Mouse (Mus musculus) hindbrain, embryonic 15.5 days (tissue): ENCODE data around the gene Tex9. TPM values are rescaled to one million over a fixed set of nuclear protein-coding genes. Genes with fewer than 3 reads are reported as not detected.
A peak's percentile ranks its signal among the peaks of the same experiment; 100 is the strongest.

Experiments
- ATAC-seq: fragments of 200-750 bp; cut with Nextera tagmentation; 2 replicates; pipeline ENCODE4 v1.8.0; 2017; ENCODE audit warnings: low read depth, moderate number of reproducible peaks, moderate TSS enrichment; ENCODE audit not compliant: low FRiP score
- H3K27ac ChIP-seq: fragments of 300-500 bp; sonication (generic); replicated peaks from 2 replicates; pipeline ENCODE4 v1.5.1; 2015; ENCODE audit warnings: mild to moderate bottlenecking, inconsistent platforms
- H3K27me3 ChIP-seq: fragments of 300-500 bp; sonication (generic); 2 replicates; pipeline ENCODE4 v1.6.1; 2015; ENCODE audit warnings: control low read depth, inconsistent platforms
- H3K36me3 ChIP-seq: fragments of 300-500 bp; sonication (generic); 2 replicates; pipeline ENCODE4 v1.6.1; 2015; ENCODE audit warnings: control low read depth, inconsistent platforms
- H3K4me1 ChIP-seq: fragments of 300-500 bp; sonication (generic); replicated peaks from 2 replicates; pipeline ENCODE4 v1.6.1; 2015; ENCODE audit warnings: control low read depth, inconsistent platforms
- H3K4me2 ChIP-seq: fragments of 300-500 bp; sonication (generic); 2 replicates; pipeline ENCODE4 v1.6.1; 2015; ENCODE audit warnings: moderate library complexity, mild to moderate bottlenecking, inconsistent platforms
- H3K4me3 ChIP-seq: fragments of 300-500 bp; sonication (generic); 2 replicates; pipeline ENCODE4 v1.5.1; 2015; ENCODE audit warnings: mild to moderate bottlenecking, inconsistent platforms
- H3K9ac ChIP-seq: fragments of 300-500 bp; sonication (generic); 2 replicates; pipeline ENCODE4 v1.6.1; 2015; ENCODE audit warnings: inconsistent platforms
- H3K9me3 ChIP-seq: fragments of 300-500 bp; sonication (generic); 2 replicates; pipeline ENCODE4 v1.6.1; 2016; ENCODE audit warnings: control low read depth, inconsistent platforms
- WGBS: fragments of 180-500 bp; shearing (Covaris S2); methylation state at CpG from one replicate; pipeline ENCODE4 v1.1.7; 2015; 5-methylcytosine and 5-hydroxymethylcytosine counted together
- polyA plus RNA-seq: library from polyadenylated mRNA; unstranded; fragments of >200 nt; fragmentation: Nextera tagmentation; extraction: Ambion mirVana; gene quantifications from 2 replicates; pipeline ENCODE4 v1.2.1, GENCODE M21; 2015

The Tex9 gene
- polyA plus RNA-seq, 1 experiment from 2014 or later, result 28.8 TPM

GRCm38 (mm10) chr9:72425300-72425850, 66.6 kb downstream of the Tex9 start:
- peak; percentile 39; the same call in 1 of the 2 replicates for ATAC-seq
- H3K27me3 ChIP-seq, result no peaks in the 10 kb centered on the region
- H3K9ac ChIP-seq, result no peak overlapping the region
- H3K9me3 ChIP-seq, result no peaks in the 10 kb centered on the region
- no peak overlapping the region for H3K4me3 ChIP-seq
- H3K27ac ChIP-seq, result peak overlapping the region; percentile 6
- 39% methylated on average over 11 of the region's 11 CpGs for WGBS
- H3K36me3 ChIP-seq, result no peaks in the 10 kb centered on the region
- H3K4me1 ChIP-seq, result peaks cover 36% of the 10 kb centered on the region
- H3K4me2 ChIP-seq, result peak overlapping the region; percentile 20

- WGBS, result 87% methylated on average over 2 of the region's 2 CpGs
- no peak for ATAC-seq
- no peak overlapping the region for H3K27ac ChIP-seq
Measured at GRCm38 (mm10) chr9:72422753-72423152, 69.3 kb downstream of the Tex9 start.

GRCm38 (mm10) chr9:72422284-72422683, 69.7 kb downstream of the Tex9 start:
- WGBS, result 28% methylated on average over 11 of the region's 11 CpGs
- Histone ChIP-seq H3K36me3 (no peaks in the 10 kb centered on the region), H3K4me3 (no peak overlapping the region), H3K4me2 (no peak overlapping the region), H3K27me3 (no peaks in the 10 kb centered on the region), H3K9ac (no peak overlapping the region), H3K4me1 (peaks cover 36% of the 10 kb centered on the region), H3K9me3 (no peaks in the 10 kb centered on the region), H3K27ac (peak overlapping the region; percentile 58)
- no peak for ATAC-seq

More at GRCm38 (mm10) chr9:72422753-72423152, 69.3 kb downstream of the Tex9 start:
- H3K27me3 ChIP-seq, result no peaks in the 10 kb centered on the region
- H3K9ac ChIP-seq, result no peak overlapping the region
- H3K4me1 ChIP-seq, result peaks cover 36% of the 10 kb centered on the region
- no peaks in the 10 kb centered on the region for H3K36me3 ChIP-seq
- no peaks in the 10 kb centered on the region for H3K9me3 ChIP-seq
- no peak overlapping the region for H3K4me2 ChIP-seq
- no peak overlapping the region for H3K4me3 ChIP-seq

- Histone ChIP-seq H3K9ac (no peak overlapping the region), H3K4me1 (peaks cover 26% of the 10 kb centered on the region), H3K36me3 (no peaks in the 10 kb centered on the region), H3K4me2 (no peak overlapping the region), H3K27ac (no peak overlapping the region), H3K9me3 (no peaks in the 10 kb centered on the region), H3K4me3 (no peak overlapping the region), H3K27me3 (no peaks in the 10 kb centered on the region)
- no peak for ATAC-seq
- 81% methylated on average over 3 of the region's 3 CpGs for WGBS
Measured at GRCm38 (mm10) chr9:72420490-72420889, 71.5 kb downstream of the Tex9 start.

DNA sequence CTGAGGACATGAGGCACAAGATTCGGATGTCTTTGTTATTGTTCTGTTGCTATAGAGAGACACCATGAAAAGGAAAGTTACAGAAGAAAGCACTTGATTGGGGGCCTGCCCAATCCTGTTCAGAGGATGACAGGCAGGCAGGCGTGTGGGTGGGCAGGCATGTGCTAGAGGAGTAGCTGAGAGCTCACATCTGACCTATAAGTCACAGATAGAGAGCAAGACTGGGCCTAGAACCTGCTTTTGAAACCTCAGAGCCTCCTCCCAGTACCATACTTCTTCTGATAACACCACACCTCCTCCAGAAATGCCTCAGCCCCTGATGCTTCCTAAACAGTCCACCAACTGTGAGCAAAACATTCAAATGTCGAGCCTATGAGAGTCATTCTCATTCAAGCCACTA, 73.6 kb downstream of the Tex9 start:
- Histone ChIP-seq H3K9ac (no peak overlapping the region), H3K4me3 (no peak overlapping the region), H3K27ac (no peak overlapping the region), H3K9me3 (no peaks in the 10 kb centered on the region), H3K4me2 (no peak overlapping the region), H3K36me3 (no peaks in the 10 kb centered on the region), H3K4me1 (peaks cover 18% of the 10 kb centered on the region), H3K27me3 (no peaks in the 10 kb centered on the region)
- WGBS, result 77% methylated on average over 3 of the region's 3 CpGs
- ATAC-seq, result no peak

DNA sequence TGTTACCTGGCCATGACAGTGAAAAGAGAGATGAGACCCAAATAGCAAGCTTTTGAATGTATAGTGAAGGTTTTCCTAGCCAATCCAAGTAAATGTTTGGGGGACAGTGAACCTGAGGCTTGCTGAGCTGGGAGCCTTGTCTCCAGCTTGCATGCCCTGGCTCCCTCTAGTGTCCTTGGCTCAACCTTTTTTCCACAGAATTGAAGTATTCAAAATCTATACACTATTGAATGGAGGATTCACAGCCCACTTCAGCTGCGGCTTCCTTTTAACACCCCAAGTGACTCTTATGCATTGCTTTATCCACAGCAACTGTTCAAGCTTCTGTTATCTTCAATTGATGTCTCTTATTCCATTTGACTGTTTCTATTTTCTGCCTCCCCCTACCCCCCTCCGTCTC, 80.3 kb downstream of the Tex9 start:
- H3K4me1 ChIP-seq, result peaks cover 17% of the 10 kb centered on the region
- H3K36me3 ChIP-seq, result no peaks in the 10 kb centered on the region
- no peak overlapping the region for H3K27ac ChIP-seq
- H3K4me2 ChIP-seq, result no peak overlapping the region
- 0 out of 2 replicates have a peak, but pooled peaks cover under 1% of the 10 kb centered on the region for H3K27me3 ChIP-seq
- WGBS, result 85% methylated on average over 2 of the region's 2 CpGs
- no peaks in the 10 kb centered on the region for H3K9me3 ChIP-seq
- no peak overlapping the region for H3K4me3 ChIP-seq
- no peak for ATAC-seq
- no peak overlapping the region for H3K9ac ChIP-seq

DNA sequence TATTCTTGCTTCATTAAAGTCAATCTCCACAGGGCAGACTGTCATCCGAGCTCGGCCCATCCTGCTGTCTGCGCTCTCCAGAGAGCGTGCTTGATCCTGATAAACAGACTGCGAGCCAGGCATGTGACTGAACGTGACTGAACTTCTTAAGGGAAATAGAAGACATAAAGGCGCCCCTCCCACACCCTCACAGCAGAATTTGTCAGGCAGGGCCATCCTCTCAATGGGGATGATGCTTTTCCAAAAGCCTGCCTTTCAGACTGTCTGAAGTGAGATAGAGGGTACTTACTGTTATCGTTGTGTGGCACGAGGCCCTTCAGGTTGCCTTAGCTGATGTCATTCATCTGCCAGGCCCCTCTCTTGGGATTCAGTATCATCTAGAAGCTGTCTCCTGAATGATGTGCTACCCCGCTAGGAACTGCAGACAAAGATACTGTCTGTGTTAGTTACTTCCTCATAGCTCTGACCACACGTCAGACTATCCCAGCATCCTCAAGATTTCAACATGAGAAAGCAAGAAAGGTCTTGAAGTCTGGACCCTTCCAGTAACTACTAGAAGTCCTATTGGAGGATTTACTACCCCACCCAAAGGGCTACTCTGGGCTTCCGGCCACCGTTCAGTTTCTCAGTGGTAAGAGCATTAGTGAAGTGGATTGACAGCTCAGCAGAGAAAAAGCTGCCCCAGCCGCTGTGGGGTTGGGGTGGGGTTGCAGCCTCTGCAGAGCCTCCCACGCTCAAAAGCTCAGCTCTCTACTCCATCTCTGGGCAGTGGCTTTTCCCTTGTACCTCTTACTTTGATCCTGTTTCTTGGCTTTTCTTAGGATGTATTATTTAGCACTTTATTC, 82.4 kb downstream of the Tex9 start:
- peak; percentile 46 for ATAC-seq
- WGBS, result 34% methylated on average over 15 of the region's 15 CpGs
- no peak overlapping the region for H3K27ac ChIP-seq

GRCm38 (mm10) chr9:72408131-72408586, 83.9 kb downstream of the Tex9 start:
- ATAC-seq, result peak; percentile 82
- 0 out of 2 replicates have a peak, but pooled peaks cover 2% of the 10 kb centered on the region for H3K27me3 ChIP-seq
- no peaks in the 10 kb centered on the region for H3K9me3 ChIP-seq
- peak overlapping the region; percentile 31 for H3K4me3 ChIP-seq
- peak overlapping the region; percentile 36 for H3K9ac ChIP-seq
- WGBS, result 10% methylated on average over 12 of the region's 12 CpGs
- H3K27ac ChIP-seq, result no peak overlapping the region; the same call in 1 of the 2 replicates
- H3K4me1 ChIP-seq, result peaks cover 17% of the 10 kb centered on the region
- no peaks in the 10 kb centered on the region for H3K36me3 ChIP-seq
- H3K4me2 ChIP-seq, result peak overlapping the region; percentile 54

More for the DNA sequence above, 82.4 kb downstream of the Tex9 start:
- H3K4me1 ChIP-seq, result peaks cover 17% of the 10 kb centered on the region
- H3K9ac ChIP-seq, result no peak overlapping the region
- 0 out of 2 replicates have a peak, but pooled peaks cover 2% of the 10 kb centered on the region for H3K27me3 ChIP-seq
- no peaks in the 10 kb centered on the region for H3K9me3 ChIP-seq
- no peak overlapping the region for H3K4me2 ChIP-seq
- no peaks in the 10 kb centered on the region for H3K36me3 ChIP-seq
- no peak overlapping the region for H3K4me3 ChIP-seq

DNA sequence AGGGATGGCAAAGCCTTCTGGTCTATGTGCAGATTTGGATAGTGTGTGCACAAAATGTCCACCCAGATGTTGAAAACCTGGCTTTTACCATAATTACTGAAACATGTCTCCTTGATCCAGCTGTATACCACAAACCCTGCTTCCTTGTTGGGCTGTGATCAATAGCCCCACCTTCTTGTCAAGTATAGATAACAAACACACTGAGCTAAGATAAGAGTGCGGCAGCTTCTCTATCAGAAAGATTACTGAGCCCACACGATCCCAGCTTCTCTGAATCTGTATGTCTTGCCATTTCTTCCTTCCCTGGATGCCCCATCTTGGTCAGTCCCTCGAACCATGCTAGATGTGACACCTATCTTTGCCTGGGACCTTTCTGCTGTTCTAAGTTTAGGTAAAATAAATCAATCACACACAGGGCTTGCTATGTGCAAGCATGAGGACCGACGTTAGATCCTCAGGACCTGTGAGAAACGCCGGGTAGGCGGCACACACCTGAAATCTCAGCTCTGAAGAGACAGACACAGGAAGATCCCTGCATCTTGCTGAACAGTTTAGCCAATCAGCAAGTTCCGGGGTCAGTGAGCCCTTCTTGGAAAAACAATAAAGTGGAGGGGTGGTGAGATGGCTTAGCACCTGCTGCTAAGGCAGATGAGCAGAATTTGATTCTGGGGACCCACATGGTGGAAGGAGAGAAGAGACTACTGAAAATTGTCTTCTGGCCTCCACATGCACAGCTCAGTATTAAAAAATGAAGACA, 86.0 kb downstream of the Tex9 start:
- no peaks in the 10 kb centered on the region for H3K9me3 ChIP-seq
- H3K4me1 ChIP-seq, result peaks cover 17% of the 10 kb centered on the region
- H3K27ac ChIP-seq, result no peak overlapping the region
- H3K9ac ChIP-seq, result no peak overlapping the region
- H3K4me2 ChIP-seq, result no peak overlapping the region
- no peaks in the 10 kb centered on the region for H3K36me3 ChIP-seq
- 0 out of 2 replicates have a peak, but pooled peaks cover 2% of the 10 kb centered on the region for H3K27me3 ChIP-seq
- no peak overlapping the region for H3K4me3 ChIP-seq
- WGBS, result 88% methylated on average over 9 of the region's 9 CpGs
- ATAC-seq, result no peak

GRCm38 (mm10) chr9:72404934-72405333, 87.1 kb downstream of the Tex9 start:
- 74% methylated on average over 3 of the region's 3 CpGs for WGBS
- Histone ChIP-seq H3K4me2 (no peak overlapping the region), H3K4me3 (no peak overlapping the region), H3K9ac (no peak overlapping the region), H3K9me3 (no peaks in the 10 kb centered on the region), H3K27ac (no peak overlapping the region), H3K36me3 (no peaks in the 10 kb centered on the region), H3K4me1 (peaks cover 17% of the 10 kb centered on the region), H3K27me3 (0 out of 2 replicates have a peak, but pooled peaks cover 2% of the 10 kb centered on the region)
- ATAC-seq, result no peak

DNA sequence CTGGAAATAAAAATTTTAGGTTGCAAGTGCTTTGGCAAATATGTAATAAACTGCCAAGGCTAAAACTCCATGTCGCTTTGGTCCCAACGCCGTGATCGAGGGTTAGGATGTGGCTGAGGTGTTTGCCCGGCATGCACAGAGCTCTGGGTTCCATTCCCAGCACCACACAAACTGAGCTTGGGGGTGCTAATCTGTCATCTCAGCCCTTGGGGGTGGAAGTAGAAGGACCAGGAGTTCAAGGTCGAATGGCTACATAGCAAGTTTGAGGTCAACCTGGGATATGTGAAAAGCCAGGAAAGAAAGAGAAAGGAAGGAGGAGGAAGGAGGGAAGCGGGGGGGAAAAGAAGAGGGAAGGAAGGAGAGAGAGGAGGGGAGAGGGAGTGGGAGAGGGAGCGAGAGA, 87.6 kb downstream of the Tex9 start:
- Histone ChIP-seq H3K9me3 (no peaks in the 10 kb centered on the region), H3K36me3 (no peaks in the 10 kb centered on the region), H3K4me2 (no peak overlapping the region), H3K9ac (no peak overlapping the region), H3K27ac (no peak overlapping the region), H3K4me1 (peaks cover 13% of the 10 kb centered on the region), H3K4me3 (no peak overlapping the region), H3K27me3 (0 out of 2 replicates have a peak, but pooled peaks cover 2% of the 10 kb centered on the region)
- whole genome bisulfite sequencing, result 83% methylated on average over 8 of the region's 8 CpGs
- ATAC-seq, result no peak
